Mouse (Mus musculus) erythroblast, embryonic 14.5 days (primary cell): Measurements from ENCODE around the gene Ubxn10. TPM values are rescaled to one million over a fixed set of nuclear protein-coding genes. Genes with fewer than 3 reads are reported as not detected.

Experiments used
- H3K27me3 ChIP-seq: 2 replicates; pipeline ENCODE4 v1.6.1; 2012; ENCODE audit warnings: inconsistent platforms; ENCODE audit not compliant: control insufficient read depth
- H3K36me3 ChIP-seq: 2 replicates; pipeline ENCODE4 v1.6.1; 2012; ENCODE audit warnings: mild to moderate bottlenecking, inconsistent platforms; ENCODE audit not compliant: control insufficient read depth
- H3K4me1 ChIP-seq: 2 replicates; pipeline ENCODE4 v1.6.1; 2012; ENCODE audit warnings: inconsistent platforms; ENCODE audit not compliant: control insufficient read depth
- H3K4me3 ChIP-seq: replicated peaks from 2 replicates; pipeline ENCODE3; 2012; ENCODE audit warnings: moderate library complexity, mild to moderate bottlenecking, inconsistent platforms
- H3K9me3 ChIP-seq: 2 replicates; pipeline ENCODE4 v1.6.1; 2012; ENCODE audit warnings: low read length, inconsistent platforms, mixed read lengths; ENCODE audit not compliant: control insufficient read depth
- GATA1 ChIP-seq: IDR thresholded peaks from 2 replicates; pipeline ENCODE4 v1.6.1; 2012; ENCODE audit warnings: low read length, inconsistent platforms, mixed read lengths
- TAL1 ChIP-seq: IDR thresholded peaks from 3 replicates; pipeline ENCODE4 v1.6.1; 2012; ENCODE audit warnings: low read length, inconsistent platforms, mixed read lengths
- polyA plus RNA-seq: library from polyadenylated mRNA; stranded (reverse); fragments of >175 nt; gene quantifications from 2 replicates; pipeline ENCODE4 v1.2.3, GENCODE M21; 2012

Ubxn10 gene
- polyA plus RNA-seq, 1 experiment: not detected

DNA sequence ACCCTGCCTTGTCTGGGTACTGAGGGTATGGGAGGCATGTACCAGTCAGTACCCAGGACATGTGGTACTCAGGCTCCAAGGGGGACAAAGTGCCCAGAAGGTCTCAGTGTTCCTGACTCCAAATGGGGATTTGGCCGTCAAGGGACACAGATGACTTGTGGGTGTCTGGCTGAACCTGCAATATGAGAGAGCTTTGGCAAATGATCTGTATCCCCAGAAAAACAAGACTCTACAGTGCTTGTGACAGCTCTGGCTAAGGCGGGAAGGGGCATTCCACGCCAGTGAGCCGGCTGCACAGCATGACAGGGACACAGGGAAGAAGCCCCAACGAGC lies 17.7 kb downstream of the Ubxn10 start:
- peaks cover 6% of the 10 kb centered on the region for H3K27me3 ChIP-seq
- H3K4me3 ChIP-seq: no peak overlapping the region
- H3K36me3 ChIP-seq: no peaks in the 10 kb centered on the region
- TF ChIP-seq TAL1 (no peak), GATA1 (no peak)
- no peaks in the 10 kb centered on the region for H3K9me3 ChIP-seq
- no peaks in the 10 kb centered on the region for H3K4me1 ChIP-seq

GRCm38 (mm10) chr4:138718586-138719263 lies 18.2 kb downstream of the Ubxn10 start:
- no peak for TF ChIP-seq TAL1
- no peak for TF ChIP-seq GATA1
- Histone ChIP-seq H3K4me1 (no peaks in the 10 kb centered on the region), H3K4me3 (no peak overlapping the region), H3K36me3 (no peaks in the 10 kb centered on the region), H3K27me3 (peaks cover under 1% of the 10 kb centered on the region; the same call in 1 of the 2 replicates), H3K9me3 (no peaks in the 10 kb centered on the region)

DNA sequence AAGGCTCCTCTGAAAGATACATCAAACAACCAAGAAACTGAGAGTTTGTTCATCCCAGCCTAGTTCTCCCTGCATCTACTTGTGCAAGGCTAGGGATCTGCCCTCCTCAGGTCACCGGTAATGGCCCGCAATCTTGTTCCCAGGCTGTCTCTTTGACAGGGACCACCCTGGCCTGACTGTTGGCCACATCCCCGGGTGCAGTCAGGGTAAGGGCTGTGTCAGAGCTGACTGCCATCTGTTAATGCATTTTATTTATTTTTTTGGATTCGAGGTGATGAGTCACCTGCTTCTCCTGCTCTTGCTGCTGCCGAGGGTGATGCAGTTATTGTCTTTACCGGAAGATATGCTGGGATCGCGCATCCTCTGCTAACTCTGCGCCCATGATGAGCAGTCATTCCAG lies 20.3 kb downstream of the Ubxn10 start:
- no peak for TF ChIP-seq TAL1
- no peak for TF ChIP-seq GATA1
- H3K27me3 ChIP-seq: no peaks in the 10 kb centered on the region
- H3K9me3 ChIP-seq: no peaks in the 10 kb centered on the region
- no peaks in the 10 kb centered on the region for H3K4me1 ChIP-seq
- H3K4me3 ChIP-seq: no peak overlapping the region
- H3K36me3 ChIP-seq: no peaks in the 10 kb centered on the region

GRCm38 (mm10) chr4:138714186-138714585 lies 22.8 kb downstream of the Ubxn10 start:
- Histone ChIP-seq H3K27me3 (no peaks in the 10 kb centered on the region), H3K4me3 (no peak overlapping the region), H3K4me1 (no peaks in the 10 kb centered on the region), H3K36me3 (no peaks in the 10 kb centered on the region), H3K9me3 (no peaks in the 10 kb centered on the region)
- no peak for TF ChIP-seq GATA1
- TF ChIP-seq TAL1: no peak

GRCm38 (mm10) chr4:138712621-138713020 lies 24.3 kb downstream of the Ubxn10 start:
- H3K9me3 ChIP-seq: no peaks in the 10 kb centered on the region
- H3K4me3 ChIP-seq: no peak overlapping the region
- H3K36me3 ChIP-seq: no peaks in the 10 kb centered on the region
- TF ChIP-seq TAL1 (no peak), GATA1 (no peak)
- no peaks in the 10 kb centered on the region for H3K27me3 ChIP-seq
- no peaks in the 10 kb centered on the region for H3K4me1 ChIP-seq

DNA sequence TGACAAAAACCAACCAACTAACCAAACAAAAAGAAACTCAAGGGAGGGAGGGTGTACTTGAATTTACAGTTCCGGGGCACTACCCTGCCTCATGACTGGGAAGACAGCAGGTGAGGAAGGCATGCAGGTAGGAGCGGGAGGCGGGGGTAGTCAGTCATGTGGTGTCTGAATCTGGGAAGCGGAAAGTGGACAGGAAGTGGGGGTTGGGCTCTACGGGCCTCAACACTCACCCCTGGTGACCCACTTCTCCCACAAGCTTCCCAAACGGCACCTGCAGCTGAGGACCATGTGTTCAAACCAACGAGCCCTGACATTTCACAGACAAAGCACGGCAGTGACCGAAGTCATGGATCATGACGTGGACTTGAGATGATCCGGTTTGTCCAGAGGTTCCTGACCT lies 24.9 kb downstream of the Ubxn10 start:
- Histone ChIP-seq H3K4me3 (no peak overlapping the region), H3K9me3 (no peaks in the 10 kb centered on the region), H3K27me3 (no peaks in the 10 kb centered on the region), H3K4me1 (no peaks in the 10 kb centered on the region), H3K36me3 (no peaks in the 10 kb centered on the region)
- TF ChIP-seq TAL1 (no peak), GATA1 (no peak)

DNA sequence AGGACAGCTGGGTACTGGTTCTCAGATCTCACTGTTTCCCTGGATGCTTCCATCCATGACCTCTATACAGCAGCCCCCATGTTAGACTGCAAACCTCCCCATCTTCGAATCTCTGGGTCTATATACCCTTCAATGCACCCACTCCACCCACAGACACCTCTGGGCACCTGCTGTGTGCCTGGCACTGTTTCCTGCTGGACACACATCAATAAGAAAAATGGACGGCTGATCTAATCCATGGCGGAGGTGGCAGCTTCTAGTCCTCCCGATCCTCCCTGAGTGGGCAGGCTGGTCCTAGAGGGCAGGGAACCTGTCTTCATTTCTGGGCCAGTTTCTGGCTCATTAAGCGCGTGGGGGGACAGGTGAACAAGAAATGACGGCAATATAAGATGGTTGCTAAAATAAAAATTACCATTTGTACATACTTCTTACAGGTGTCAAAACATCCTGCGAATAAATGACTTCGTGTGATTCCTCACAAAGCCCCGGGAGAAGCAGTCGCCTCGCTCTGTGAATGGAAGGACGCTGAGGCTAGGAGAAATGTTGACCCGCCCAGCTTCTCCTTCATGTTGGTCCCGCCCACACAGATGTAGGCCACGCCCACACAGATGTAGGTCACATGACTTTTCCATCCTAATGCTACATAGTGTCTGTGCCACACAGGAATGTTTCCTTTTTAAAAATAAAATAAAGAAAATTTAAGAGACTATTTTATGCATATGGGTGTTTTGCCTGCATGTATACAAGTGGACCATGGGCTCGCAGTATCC lies 25.7 kb downstream of the Ubxn10 start:
- Histone ChIP-seq H3K36me3 (no peaks in the 10 kb centered on the region), H3K4me1 (no peaks in the 10 kb centered on the region), H3K4me3 (no peak overlapping the region), H3K9me3 (peaks cover 7% of the 10 kb centered on the region), H3K27me3 (no peaks in the 10 kb centered on the region; the same call in 1 of the 2 replicates)
- TF ChIP-seq TAL1 (no peak), GATA1 (no peak)

DNA sequence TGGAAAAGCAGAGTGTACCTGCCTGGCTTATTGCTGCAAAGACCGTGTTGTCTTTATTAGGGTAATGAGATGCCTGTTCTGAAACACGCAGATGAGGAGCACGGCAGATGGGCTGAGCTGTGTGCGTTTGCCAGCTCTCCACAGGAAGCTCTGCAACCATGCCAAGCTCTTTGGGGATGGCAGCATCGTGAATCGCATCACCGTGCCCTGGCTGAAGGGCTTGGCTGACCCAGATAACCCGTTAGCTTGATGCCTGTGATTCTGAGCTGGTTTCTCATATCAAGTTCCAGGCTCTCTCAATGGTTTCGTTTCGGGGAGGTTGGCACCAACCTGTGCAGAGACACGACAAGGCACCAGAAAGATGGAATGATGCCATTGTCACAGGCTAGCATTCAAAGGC lies 26.3 kb downstream of the Ubxn10 start:
- TF ChIP-seq TAL1: no peak
- TF ChIP-seq GATA1: no peak
- H3K36me3 ChIP-seq: no peaks in the 10 kb centered on the region
- no peaks in the 10 kb centered on the region for H3K4me1 ChIP-seq
- H3K9me3 ChIP-seq: peaks cover 8% of the 10 kb centered on the region
- no peak overlapping the region for H3K4me3 ChIP-seq
- H3K27me3 ChIP-seq: no peaks in the 10 kb centered on the region; the same call in 1 of the 2 replicates

GRCm38 (mm10) chr4:138709944-138710343 lies 27.0 kb downstream of the Ubxn10 start:
- Histone ChIP-seq H3K4me3 (no peak overlapping the region), H3K27me3 (no peaks in the 10 kb centered on the region; the same call in 1 of the 2 replicates), H3K4me1 (no peaks in the 10 kb centered on the region), H3K9me3 (peaks cover 8% of the 10 kb centered on the region), H3K36me3 (no peaks in the 10 kb centered on the region)
- TF ChIP-seq TAL1 (no peak), GATA1 (no peak)
